Mouse (Mus musculus): ENCODE measurements around the gene Pttg1ip.

Gene Pttg1ip

GRCm38 (mm10) chr10:77569481-77569880 lies 12.0 kb upstream of the Pttg1ip start:
- DNase-seq (ENCODE audit: low spot score), result no peak

GRCm38 (mm10) chr10:77569973-77570658 lies 11.4 kb upstream of the Pttg1ip start:
- no peak for DNase-seq (ENCODE audit: low spot score)

- DNase-seq (ENCODE audit: low spot score), result peak; percentile 52
These were observed 9.3 kb upstream of the Pttg1ip start for GRCm38 (mm10) chr10:77572225-77572624.

- DNase-seq (ENCODE audit: low spot score), result no peak
These were observed 8.4 kb upstream of the Pttg1ip start for GRCm38 (mm10) chr10:77573162-77573561.

- no peak for DNase-seq (ENCODE audit: low spot score)
These were observed 1.2 kb upstream of the Pttg1ip start for GRCm38 (mm10) chr10:77580027-77580920.

GRCm38 (mm10) chr10:77581023-77581407 lies 505 bp upstream of the Pttg1ip start:
- DNase-seq (ENCODE audit: low spot score), result no peak

GRCm38 (mm10) chr10:77582285-77582618 lies 732 bp downstream of the Pttg1ip start:
- DNase-seq (ENCODE audit: low spot score), result no peak

- DNase-seq (ENCODE audit: low spot score), result no peak
These were observed 2.4 kb downstream of the Pttg1ip start for GRCm38 (mm10) chr10:77583795-77584422.

- no peak for DNase-seq (ENCODE audit: low spot score)
These were observed 5.1 kb downstream of the Pttg1ip start for GRCm38 (mm10) chr10:77586637-77587036.

GRCm38 (mm10) chr10:77587091-77587775 lies 5.7 kb downstream of the Pttg1ip start:
- DNase-seq (ENCODE audit: low spot score), result no peak

GRCm38 (mm10) chr10:77588036-77588435 lies 6.5 kb downstream of the Pttg1ip start:
- DNase-seq (ENCODE audit: low spot score), result no peak

GRCm38 (mm10) chr10:77589117-77589516 lies 7.6 kb downstream of the Pttg1ip start:
- DNase-seq (ENCODE audit: low spot score), result no peak

- no peak for DNase-seq (ENCODE audit: low spot score)
These were observed 8.2 kb downstream of the Pttg1ip start for GRCm38 (mm10) chr10:77589749-77590148.

- peak; percentile 78 for DNase-seq (ENCODE audit: low spot score)
These were observed 9.3 kb downstream of the Pttg1ip start for GRCm38 (mm10) chr10:77590812-77591211.

GRCm38 (mm10) chr10:77591546-77591945 lies 10.0 kb downstream of the Pttg1ip start:
- no peak for DNase-seq (ENCODE audit: low spot score)

GRCm38 (mm10) chr10:77596060-77596459 lies 14.5 kb downstream of the Pttg1ip start:
- DNase-seq (ENCODE audit: low spot score), result no peak

- no peak for DNase-seq (ENCODE audit: low spot score)
These were observed 21.5 kb downstream of the Pttg1ip start for GRCm38 (mm10) chr10:77603021-77603420.

- DNase-seq (ENCODE audit: low spot score), result no peak
These were observed 22.6 kb downstream of the Pttg1ip start for GRCm38 (mm10) chr10:77604111-77604510.

GRCm38 (mm10) chr10:77604958-77605357 lies 23.4 kb downstream of the Pttg1ip start:
- DNase-seq (ENCODE audit: low spot score), result no peak

- DNase-seq (ENCODE audit: low spot score), result no peak
These were observed 23.8 kb downstream of the Pttg1ip start for GRCm38 (mm10) chr10:77605368-77605767.

GRCm38 (mm10) chr10:77605908-77606826 lies 24.6 kb downstream of the Pttg1ip start, which contains the start of the genes Sumo3 and Gm49325:
Gene Sumo3 (plus strand): TSS chr10:77606097.
Gene Gm49325 (plus strand): TSS chr10:77606197.
- peak; percentile 92 for DNase-seq (ENCODE audit: low spot score)
